Mouse (Mus musculus) MEL (cell line): ENCODE results near the gene Fcgr3. TPM values are rescaled to one million over a fixed set of nuclear protein-coding genes. Genes with fewer than 3 reads are reported as not detected.

Experiments
- DNase-seq: peaks from one replicate; pipeline ENCODE4 v3.0.0; 2011; ENCODE audit warnings: low read depth, low spot score
- H3K27ac ChIP-seq: 2 replicates; pipeline ENCODE4 v1.5.1; 2012; ENCODE audit warnings: low read depth, mild to moderate bottlenecking, control low read depth, low read length, moderate library complexity; ENCODE audit not compliant: control insufficient read depth
- H3K27me3 ChIP-seq, 2 experiments: fragments of 150-350 bp in 1 of 2; sonication (generic) in 1 of 2; 2 replicates each; pipeline ENCODE4 v1.6.1; 2012; ENCODE audit warnings: low read length in 2 of 2, mild to moderate bottlenecking in 2 of 2, improper control_type of control experiment in 1 of 2, moderate library complexity in 1 of 2; ENCODE audit not compliant: insufficient read depth in 2 of 2, control insufficient read depth in 1 of 2
- H3K36me3 ChIP-seq, 2 experiments: 2 replicates each; pipeline ENCODE4 v1.6.1; 2012 to 2014; ENCODE audit warnings: low read length in 2 of 2, improper control_type of control experiment in 1 of 2, inconsistent platforms in 1 of 2, mild to moderate bottlenecking in 1 of 2; ENCODE audit not compliant: insufficient read depth in 2 of 2, control insufficient read depth in 1 of 2
- H3K4me1 ChIP-seq, 2 experiments: fragments of 150-350 bp in 1 of 2; sonication (generic) in 1 of 2; 2 replicates each; pipeline ENCODE4 v1.6.1; 2012; ENCODE audit warnings: low read length in 2 of 2, improper control_type of control experiment in 1 of 2, mild to moderate bottlenecking in 1 of 2; ENCODE audit not compliant: insufficient read depth in 2 of 2, control insufficient read depth in 1 of 2
- H3K4me3 ChIP-seq, 2 experiments: fragments of 150-350 bp in 1 of 2; sonication (generic) in 1 of 2; 2 replicates each; pipeline ENCODE4 v1.5.1; 2012; ENCODE audit warnings: low read depth in 2 of 2, low read length in 2 of 2, mild to moderate bottlenecking in 2 of 2, moderate library complexity in 2 of 2, control low read depth in 1 of 2, improper control_type of control experiment in 1 of 2; ENCODE audit not compliant: control insufficient read depth in 1 of 2, insufficient read depth in 1 of 2
- H3K79me2 ChIP-seq: 2 replicates; pipeline ENCODE4 v1.6.1; 2012; ENCODE audit warnings: mild to moderate bottlenecking, low read length, moderate library complexity; ENCODE audit not compliant: control insufficient read depth, poor library complexity, insufficient read depth
- H3K9ac ChIP-seq: 2 replicates; pipeline ENCODE4 v1.6.1; 2012; ENCODE audit warnings: low read depth, mild to moderate bottlenecking, control low read depth, low read length, moderate library complexity; ENCODE audit not compliant: control insufficient read depth, poor library complexity, severe bottlenecking
- H3K9me3 ChIP-seq: fragments of 150-350 bp; sonication (generic); replicated peaks from 2 replicates; pipeline ENCODE4 v1.6.1; 2012; ENCODE audit warnings: mild to moderate bottlenecking, low read length, improper control_type of control experiment, moderate library complexity; ENCODE audit not compliant: insufficient read depth
- CHD2 ChIP-seq: IDR thresholded peaks from 2 replicates; pipeline ENCODE4 v1.6.1; 2011; ENCODE audit warnings: low read length, improper control_type of control experiment
- CTCF ChIP-seq, 3 experiments: IDR thresholded peaks in 2 of 3; conservative IDR thresholded peaks in 1 of 3; 2 replicates each; pipeline ENCODE4 v1.5.1; 2011 to 2012; ENCODE audit warnings: low read length in 3 of 3, low read depth in 2 of 3, mild to moderate bottlenecking in 2 of 3, improper control_type of control experiment in 1 of 3, inconsistent platforms in 1 of 3, mixed read lengths in 1 of 3, moderate library complexity in 1 of 3; ENCODE audit not compliant: control insufficient read depth in 1 of 3, insufficient read depth in 1 of 3, poor library complexity in 1 of 3, severe bottlenecking in 1 of 3
- E2F4 ChIP-seq: IDR thresholded peaks from 2 replicates; pipeline ENCODE4 v1.6.1; 2011; ENCODE audit warnings: low read depth, low read length, improper control_type of control experiment, borderline replicate concordance
- EP300 ChIP-seq, 2 experiments: IDR thresholded peaks; 2 replicates each; pipeline ENCODE4 v1.6.1; 2011; ENCODE audit warnings: improper control_type of control experiment in 2 of 2, low read length in 2 of 2, low read depth in 1 of 2, mild to moderate bottlenecking in 1 of 2
- ETS1 ChIP-seq: IDR thresholded peaks from 2 replicates; pipeline ENCODE4 v1.6.1; 2012; ENCODE audit warnings: low read depth, mild to moderate bottlenecking, inconsistent platforms, low read length, improper control_type of control experiment, moderate library complexity
- GABPA ChIP-seq: IDR thresholded peaks from 2 replicates; pipeline ENCODE4 v1.6.1; 2012; ENCODE audit warnings: low read depth, mild to moderate bottlenecking, inconsistent platforms, low read length, improper control_type of control experiment, moderate library complexity
- GATA1 ChIP-seq: IDR thresholded peaks from 2 replicates; pipeline ENCODE4 v1.6.1; 2011; ENCODE audit warnings: low read depth, low read length, improper control_type of control experiment
- JUND ChIP-seq: IDR thresholded peaks from 2 replicates; pipeline ENCODE4 v1.6.1; 2011; ENCODE audit warnings: low read depth, mild to moderate bottlenecking, improper control_type of control experiment, low read length
- KAT2A ChIP-seq: conservative IDR thresholded peaks from 2 replicates; pipeline ENCODE4 v1.6.1; 2012; ENCODE audit warnings: low read depth, low read length, improper control_type of control experiment, inconsistent platforms
- MAX ChIP-seq: IDR thresholded peaks from 2 replicates; pipeline ENCODE4 v1.6.1; 2011; ENCODE audit warnings: low read length, improper control_type of control experiment
- MEF2A ChIP-seq: IDR thresholded peaks from 2 replicates; pipeline ENCODE4 v1.6.1; 2014; ENCODE audit warnings: low read depth, mild to moderate bottlenecking, inconsistent platforms, low read length, improper control_type of control experiment; ENCODE audit not compliant: poor library complexity, insufficient replicate concordance, severe bottlenecking; ENCODE audit errors: extremely low read depth
- NELFE ChIP-seq: IDR thresholded peaks from 2 replicates; pipeline ENCODE4 v1.6.1; 2011; ENCODE audit warnings: low read depth, low read length, improper control_type of control experiment
- POLR2A ChIP-seq, 2 experiments: IDR thresholded peaks; 2 replicates each; pipeline ENCODE4 v1.6.1; 2011 to 2012; ENCODE audit warnings: low read length in 2 of 2, mild to moderate bottlenecking in 2 of 2, control low read depth in 1 of 2, improper control_type of control experiment in 1 of 2, low read depth in 1 of 2, moderate library complexity in 1 of 2; ENCODE audit not compliant: control insufficient read depth in 1 of 2, insufficient read depth in 1 of 2, poor library complexity in 1 of 2
- POLR2AphosphoS2 ChIP-seq: IDR thresholded peaks from 2 replicates; pipeline ENCODE4 v1.6.1; 2011; ENCODE audit warnings: low read length, improper control_type of control experiment
- RAD21 ChIP-seq: IDR thresholded peaks from 2 replicates; pipeline ENCODE4 v1.6.1; 2011; ENCODE audit warnings: mild to moderate bottlenecking, low read depth, low read length, improper control_type of control experiment
- RCOR1 ChIP-seq: IDR thresholded peaks from 2 replicates; pipeline ENCODE4 v1.6.1; 2012; ENCODE audit warnings: low read depth, mild to moderate bottlenecking, inconsistent platforms, low read length, improper control_type of control experiment
- SIN3A ChIP-seq: IDR thresholded peaks from 2 replicates; pipeline ENCODE4 v1.6.1; 2012; ENCODE audit warnings: low read length, improper control_type of control experiment, inconsistent platforms
- SMC3 ChIP-seq: IDR thresholded peaks from 2 replicates; pipeline ENCODE4 v1.6.1; 2011; ENCODE audit warnings: low read depth, low read length, improper control_type of control experiment
- TBP ChIP-seq: IDR thresholded peaks from 2 replicates; pipeline ENCODE4 v1.8.0; 2011; ENCODE audit warnings: low read depth, low read length, improper control_type of control experiment
- TCF12 ChIP-seq: IDR thresholded peaks from 2 replicates; pipeline ENCODE4 v1.6.1; 2014; ENCODE audit warnings: low read depth, mild to moderate bottlenecking, inconsistent platforms, low read length, improper control_type of control experiment, moderate library complexity
- ZC3H11A ChIP-seq: IDR thresholded peaks from 2 replicates; pipeline ENCODE4 v1.6.1; 2012; ENCODE audit warnings: low read depth, mild to moderate bottlenecking, inconsistent platforms, low read length, improper control_type of control experiment
- ZNF384 ChIP-seq: IDR thresholded peaks from 2 replicates; pipeline ENCODE4 v1.6.1; 2012; ENCODE audit warnings: low read depth, mild to moderate bottlenecking, inconsistent platforms, low read length, improper control_type of control experiment
- polyA plus RNA-seq, 2 experiments: library from polyadenylated mRNA; stranded (reverse) in 1 of 2; unstranded in 1 of 2; fragments of >175 nt in 1 of 2; fragments of >200 nt in 1 of 2; gene quantifications; 2 replicates each; pipeline versions ENCODE4 v1.2.1 to v1.2.4; 2012; ENCODE audit warnings: low replicate concordance in 2 of 2, low read depth in 1 of 2; ENCODE audit not compliant: insufficient read length in 2 of 2, insufficient read depth in 1 of 2, missing spikeins in 1 of 2
- total RNA-seq: library from RNA; depleted of rRNA; stranded (reverse); fragments of 300-350 nt; gene quantifications from 2 replicates; pipeline ENCODE4 v1.2.3, GENCODE M21; 2012

Fcgr3 gene
- total and polyA plus RNA-seq, 3 experiments, result 0.39 to 6.1 TPM; not detected in 1

GRCm38 (mm10) chr1:171112986-171113385, 48.3 kb upstream of the Fcgr3 start:
- peak; percentile 73 for DNase-seq
- Histone ChIP-seq H3K4me1 (peaks cover 8 to 15% of the 10 kb centered on the region in 2 experiments), H3K9me3 (no peaks in the 10 kb centered on the region), H3K4me3 (peak overlapping the region; percentile 42 to 65), H3K36me3 (peaks cover 0 to 17% of the 10 kb centered on the region in 2 experiments; a peak in 2 of 4 replicates), H3K9ac (peak overlapping the region; percentile 71), H3K27me3 (no peaks in the 10 kb centered on the region), H3K79me2 (no peaks in the 10 kb centered on the region; the same call in 1 of the 2 replicates), H3K27ac (peak overlapping the region; percentile 68)
- TF ChIP-seq ZC3H11A (no peak), SMC3 (peak; percentile 4; the same call in 1 of the 2 replicates), RAD21 (peak; percentile 18), NELFE (no peak), ETS1 (no peak), MEF2A (no peak), CTCF (IDR thresholded peaks at IDR 0.05 in 2 of 3, conservative IDR thresholded peaks at IDR 0.05 in 1 of 3; ENCODE audit: control insufficient read depth in 1 of 3, insufficient read depth in 1 of 3, low read depth in 2 of 3, low read length in 3 of 3, poor library complexity in 1 of 3, severe bottlenecking in 1 of 3) (peak; percentile 10 to 39 (median 18); a peak in 4 of 6 replicates), EP300 (IDR thresholded peaks at IDR 0.05; ENCODE audit: low read depth in 1 of 2, low read length in 2 of 2) (0 out of 4 replicates have a peak, but pooled peaks of 1 of the 2 experiments have one; percentile 3), JUND (no peak), POLR2AphosphoS2 (no peak), SIN3A (peak; percentile 30; the same call in 1 of the 2 replicates), KAT2A (no peak; the same call in 1 of the 2 replicates), ZNF384 (peak; percentile 4; the same call in 1 of the 2 replicates), GABPA (no peak), RCOR1 (no peak), TCF12 (no peak), E2F4 (no peak), POLR2A (IDR thresholded peaks at IDR 0.05; ENCODE audit: control insufficient read depth in 1 of 2, insufficient read depth in 1 of 2, low read depth in 1 of 2, low read length in 2 of 2, poor library complexity in 1 of 2) (no peak), MAX (0 out of 2 replicates have a peak, but pooled peaks have one; percentile 28), GATA1 (no peak), TBP (0 out of 2 replicates have a peak, but pooled peaks have one; percentile 10), CHD2 (no peak)
